Mouse (Mus musculus): ENCODE measurements around the gene Hbq1b. TPM values are rescaled to one million over a fixed set of nuclear protein-coding genes. Genes with fewer than 3 reads are reported as not detected.
A peak's percentile ranks its signal among the peaks of the same experiment; 100 is the strongest.
"Not testable (repeated sequence)": the region's sequence is repeated elsewhere in the genome, so short reads cannot be mapped to it uniquely, and the experiment has no call there.

The Hbq1b gene
- polyA plus RNA-seq, 1 experiment from 2014 or later: 122 TPM

GRCm38 (mm10) chr11:32292819-32293218, 6.1 kb downstream of the Hbq1b start:
- H3K4me1 ChIP-seq: peaks cover 75% of the 10 kb centered on the region
- ATAC-seq; H3K27me3 ChIP-seq (replicated peaks); H3K9me3 ChIP-seq (replicated peaks): not testable (repeated sequence)
- peak overlapping the region; percentile 97 for H3K27ac ChIP-seq
- peak overlapping the region; percentile 64 for H3K4me2 ChIP-seq
- H3K4me3 ChIP-seq: peak overlapping the region; percentile 28
- peak overlapping the region; percentile 84 for H3K9ac ChIP-seq
- H3K36me3 ChIP-seq: peaks cover 41% of the 10 kb centered on the region
- 43% methylated on average over 4 of the region's 4 CpGs for WGBS (ENCODE audit: insufficient replicate concordance)

- not testable (repeated sequence) for H3K9me3 ChIP-seq (replicated peaks); H3K27me3 ChIP-seq (replicated peaks)
- Histone ChIP-seq H3K36me3 (peaks cover 40% of the 10 kb centered on the region), H3K9ac (peak overlapping the region; percentile 84), H3K4me3 (peak overlapping the region; percentile 14; the same call in 1 of the 2 replicates), H3K27ac (peak overlapping the region; percentile 97), H3K4me2 (peak overlapping the region; percentile 64), H3K4me1 (peaks cover 71% of the 10 kb centered on the region)
- ATAC-seq: peak; percentile 14; the same call in 1 of the 2 replicates
- WGBS (ENCODE audit: insufficient replicate concordance): 31% methylated on average over 3 of the region's 3 CpGs
Observed at GRCm38 (mm10) chr11:32293479-32293878, 6.7 kb downstream of the Hbq1b start.

GRCm38 (mm10) chr11:32296203-32296602, 9.4 kb downstream of the Hbq1b start, which contains the start of gene Hba-a2:
TSS of gene Hba-a2 (plus strand) at chr11:32296489.
- Histone ChIP-seq H3K4me2 (peak within 1 kb of the TSS; percentile 64), H3K36me3 (peaks cover 30% of the 10 kb centered on the region), H3K4me3 (peak within 1 kb of the TSS; percentile 59), H3K9ac (peak within 1 kb of the TSS; percentile 84), H3K4me1 (peaks cover 65% of the 10 kb centered on the region), H3K27ac (peak within 1 kb of the TSS; percentile 97)
- H3K9me3 ChIP-seq (replicated peaks); H3K27me3 ChIP-seq (replicated peaks): not testable (repeated sequence)
- WGBS (ENCODE audit: insufficient replicate concordance): no CpG with 5 or more reads among the region's 4 CpGs
- ATAC-seq: peak; percentile 83

GRCm38 (mm10) chr11:32297417-32297816, 10.7 kb downstream of the Hbq1b start:
- Histone ChIP-seq H3K9ac (peak overlapping the region; percentile 76), H3K4me1 (peaks cover 53% of the 10 kb centered on the region), H3K4me3 (peak overlapping the region; percentile 59), H3K27ac (peak overlapping the region; percentile 97), H3K4me2 (peak overlapping the region; percentile 54), H3K36me3 (peaks cover 34% of the 10 kb centered on the region), H3K27me3 (replicated peaks) (peaks cover 21% of the 10 kb centered on the region)
- peak; percentile 8 for ATAC-seq
- not testable (repeated sequence) for H3K9me3 ChIP-seq (replicated peaks)
- WGBS (ENCODE audit: insufficient replicate concordance): 8% methylated on average over 2 of the region's 2 CpGs

- Histone ChIP-seq H3K36me3 (peaks cover 39% of the 10 kb centered on the region), H3K9ac (peak overlapping the region; percentile 76), H3K9me3 (replicated peaks) (no peaks in the 10 kb centered on the region), H3K4me3 (peak overlapping the region; percentile 59), H3K27ac (peak overlapping the region; percentile 97), H3K4me2 (peak overlapping the region; percentile 54), H3K4me1 (peaks cover 49% of the 10 kb centered on the region), H3K27me3 (replicated peaks) (peaks cover 26% of the 10 kb centered on the region)
- 63% methylated on average over 1 of the region's 1 CpGs for WGBS (ENCODE audit: insufficient replicate concordance)
- ATAC-seq: peak; percentile 66
Observed at GRCm38 (mm10) chr11:32297866-32298531, 11.2 kb downstream of the Hbq1b start.

- H3K9ac ChIP-seq: peak overlapping the region; percentile 76
- peaks cover 49% of the 10 kb centered on the region for H3K4me1 ChIP-seq
- H3K4me3 ChIP-seq: peak overlapping the region; percentile 59
- peaks cover 44% of the 10 kb centered on the region for H3K36me3 ChIP-seq
- ATAC-seq: no peak
- H3K9me3 ChIP-seq (replicated peaks): no peaks in the 10 kb centered on the region
- H3K27me3 ChIP-seq (replicated peaks): peaks cover 30% of the 10 kb centered on the region
- 93% methylated on average over 2 of the region's 2 CpGs for WGBS (ENCODE audit: insufficient replicate concordance)
- peak overlapping the region; percentile 97 for H3K27ac ChIP-seq
- peak overlapping the region; percentile 54 for H3K4me2 ChIP-seq
Observed at GRCm38 (mm10) chr11:32298532-32298918, 11.8 kb downstream of the Hbq1b start.

GRCm38 (mm10) chr11:32299865-32300264, 13.1 kb downstream of the Hbq1b start, which contains the start of gene Hbq1a:
TSS of gene Hbq1a (plus strand) at chr11:32300069.
- H3K27me3 ChIP-seq (replicated peaks): peaks cover 42% of the 10 kb centered on the region
- 5% methylated on average over 16 of the region's 16 CpGs for WGBS (ENCODE audit: insufficient replicate concordance)
- not testable (repeated sequence) for ATAC-seq; H3K9me3 ChIP-seq (replicated peaks)
- peaks cover 39% of the 10 kb centered on the region for H3K4me1 ChIP-seq
- peak within 1 kb of the TSS; percentile 46 for H3K4me3 ChIP-seq
- peak within 1 kb of the TSS; percentile 90 for H3K27ac ChIP-seq
- peak within 1 kb of the TSS; percentile 66 for H3K4me2 ChIP-seq
- peaks cover 43% of the 10 kb centered on the region for H3K36me3 ChIP-seq
- H3K9ac ChIP-seq: peak within 1 kb of the TSS; percentile 68

- H3K36me3 ChIP-seq: peaks cover 41% of the 10 kb centered on the region
- H3K4me3 ChIP-seq: peak overlapping the region; percentile 46
- peak overlapping the region; percentile 66 for H3K4me2 ChIP-seq
- no peak for ATAC-seq
- peaks cover 32% of the 10 kb centered on the region for H3K4me1 ChIP-seq
- H3K9me3 ChIP-seq (replicated peaks): no peaks in the 10 kb centered on the region
- peaks cover 42% of the 10 kb centered on the region for H3K27me3 ChIP-seq (replicated peaks)
- H3K9ac ChIP-seq: peak overlapping the region; percentile 68
- WGBS (ENCODE audit: insufficient replicate concordance): 50% methylated on average over 15 of the region's 17 CpGs
- peak overlapping the region; percentile 90 for H3K27ac ChIP-seq
Observed at GRCm38 (mm10) chr11:32300279-32301267, 13.8 kb downstream of the Hbq1b start.

GRCm38 (mm10) chr11:32301506-32301905, 14.7 kb downstream of the Hbq1b start:
- WGBS (ENCODE audit: insufficient replicate concordance): 69% methylated on average over 1 of the region's 1 CpGs
- H3K27ac ChIP-seq: peak overlapping the region; percentile 11; the same call in 1 of the 2 replicates
- H3K9me3 ChIP-seq (replicated peaks): no peaks in the 10 kb centered on the region
- H3K27me3 ChIP-seq (replicated peaks): peaks cover 48% of the 10 kb centered on the region
- no peak for ATAC-seq
- peak overlapping the region; percentile 46 for H3K4me3 ChIP-seq
- peak overlapping the region; percentile 68; the same call in 1 of the 2 replicates for H3K9ac ChIP-seq
- peak overlapping the region; percentile 66 for H3K4me2 ChIP-seq
- peaks cover 33% of the 10 kb centered on the region for H3K4me1 ChIP-seq
- peaks cover 41% of the 10 kb centered on the region for H3K36me3 ChIP-seq

- ATAC-seq: no peak
- no peak overlapping the region for H3K9ac ChIP-seq
- H3K4me3 ChIP-seq: no peak overlapping the region
- peaks cover 47% of the 10 kb centered on the region for H3K4me1 ChIP-seq
- no peak overlapping the region for H3K27ac ChIP-seq
- H3K36me3 ChIP-seq: peaks cover 41% of the 10 kb centered on the region
- WGBS (ENCODE audit: insufficient replicate concordance): 34% methylated on average over 2 of the region's 2 CpGs
- peaks cover 56% of the 10 kb centered on the region for H3K27me3 ChIP-seq (replicated peaks)
- no peaks in the 10 kb centered on the region for H3K9me3 ChIP-seq (replicated peaks)
- no peak overlapping the region for H3K4me2 ChIP-seq
Observed at GRCm38 (mm10) chr11:32302824-32303419, 16.2 kb downstream of the Hbq1b start.

GRCm38 (mm10) chr11:32303455-32303854, 16.7 kb downstream of the Hbq1b start:
- Histone ChIP-seq H3K4me1 (peaks cover 48% of the 10 kb centered on the region), H3K9ac (no peak overlapping the region), H3K27ac (no peak overlapping the region), H3K9me3 (replicated peaks) (no peaks in the 10 kb centered on the region), H3K36me3 (peaks cover 41% of the 10 kb centered on the region), H3K27me3 (replicated peaks) (peaks cover 57% of the 10 kb centered on the region), H3K4me2 (no peak overlapping the region), H3K4me3 (no peak overlapping the region)
- 56% methylated on average over 1 of the region's 1 CpGs for WGBS (ENCODE audit: insufficient replicate concordance)
- ATAC-seq: no peak
